Mouse (Mus musculus): ENCODE data around the gene Tesk2. TPM values are rescaled to one million over a fixed set of nuclear protein-coding genes. Genes with fewer than 3 reads are reported as not detected.

Tesk2 gene
- 6.9 and 20.8 TPM in 2 replicates for polyA plus RNA-seq (2012; rRNA removed; ENCODE audit: low replicate concordance)

GRCm38 (mm10) chr4:116720343-116721097 lies at the start of gene Tesk2:
TSS of gene Tesk2 (plus strand) at chr4:116720948.

GRCm38 (mm10) chr4:116685402-116686061 lies 35.2 kb upstream of the Tesk2 start, which contains the start of gene Prdx1:
TSS of gene Prdx1 (plus strand) at chr4:116685544.

GRCm38 (mm10) chr4:116708201-116708764 lies 12.5 kb upstream of the Tesk2 start, which contains the start of the genes Mmachc and Ccdc163:
TSS of gene Mmachc (minus strand) at chr4:116708406.
TSS of gene Ccdc163 (plus strand) at chr4:116708509.

GRCm38 (mm10) chr4:116807197-116808129 lies 86.7 kb downstream of the Tesk2 start, which contains the start of the genes Toe1 and Mutyh:
TSS of gene Toe1 (minus strand) at chr4:116807640.
TSS of gene Mutyh (plus strand) at chr4:116807723.

GRCm38 (mm10) chr4:116821694-116822016 lies 100.9 kb downstream of the Tesk2 start, which contains the start of gene Hpdl:
TSS of gene Hpdl (minus strand) at chr4:116821707.

Other genes starting within 250 kb of the Tesk2 start
- 0.23 and 0.25 TPM in 2 replicates for gene Ipp, start 213.4 kb upstream of the Tesk2 start, polyA plus RNA-seq (2012; rRNA removed; ENCODE audit: low replicate concordance)
- gene Tmem69, start 165.0 kb upstream of the Tesk2 start, polyA plus RNA-seq (2012; rRNA removed; ENCODE audit: low replicate concordance) = 2.0 and 2.3 TPM in 2 replicates
- 19.2 TPM in 2 replicates for gene Gpbp1l1, start 163.3 kb upstream of the Tesk2 start, polyA plus RNA-seq (2012; rRNA removed; ENCODE audit: low replicate concordance)
- 3.9 and 5.9 TPM in 2 replicates for gene Ccdc17, start 124.3 kb upstream of the Tesk2 start, polyA plus RNA-seq (2012; rRNA removed; ENCODE audit: low replicate concordance)
- 0.38 and 2.5 TPM in 2 replicates for gene Nasp, start 93.0 kb upstream of the Tesk2 start, polyA plus RNA-seq (2012; rRNA removed; ENCODE audit: low replicate concordance)
- 553 and 797 TPM in 2 replicates for gene Akr1a1, start 69.3 kb upstream of the Tesk2 start, polyA plus RNA-seq (2012; rRNA removed; ENCODE audit: low replicate concordance)
- 49.2 and 53.2 TPM in 2 replicates for gene Prdx1, start 35.4 kb upstream of the Tesk2 start, polyA plus RNA-seq (2012; rRNA removed; ENCODE audit: low replicate concordance)
- 1.7 and 5.1 TPM in 2 replicates for gene Mmachc, start 12.5 kb upstream of the Tesk2 start, polyA plus RNA-seq (2012; rRNA removed; ENCODE audit: low replicate concordance)
- gene Ccdc163, start 12.4 kb upstream of the Tesk2 start, polyA plus RNA-seq (2012; rRNA removed; ENCODE audit: low replicate concordance) = 7.8 and 9.1 TPM in 2 replicates
- gene Toe1, start 86.7 kb downstream of the Tesk2 start, polyA plus RNA-seq (2012; rRNA removed; ENCODE audit: low replicate concordance) = 8.2 and 9.2 TPM in 2 replicates
- 3.7 and 4.4 TPM in 2 replicates for gene Mutyh, start 86.8 kb downstream of the Tesk2 start, polyA plus RNA-seq (2012; rRNA removed; ENCODE audit: low replicate concordance)
- 7.3 and 8.6 TPM in 2 replicates for gene Hpdl, start 100.8 kb downstream of the Tesk2 start, polyA plus RNA-seq (2012; rRNA removed; ENCODE audit: low replicate concordance)
- gene Zswim5, start 156.4 kb downstream of the Tesk2 start, polyA plus RNA-seq (2012; rRNA removed; ENCODE audit: low replicate concordance) = 6.3 and 9.9 TPM in 2 replicates